Comparison of ENCODE assay signal across 18 mouse cellular contexts in genomic region chr14:45048128-45048527, GRCm38 (mm10).
DNase-seq lines count a peak whose midpoint lies in the region; ATAC-seq and TF ChIP-seq lines count a peak whose summit lies in the region.
"Had no signal": no experiment of that assay in that cellular context is flagged by ENCODE, and none has a peak within 500 bp of the region (broad histone marks: within the 10 kb centered on the region; RNA-seq: fewer than 3 reads in every experiment).

No protein-coding gene starts in this region.

- TF ChIP-seq EP300 in MEL (IDR thresholded peaks at IDR 0.05; ENCODE audit: low read depth in 1 of 2, low read length in 2 of 2) = peak in 1 of 2 experiments; percentile 55; a peak in 2 of 4 replicates

- no peak overlapping the region for H3K4me2 ChIP-seq in liver, embryonic 11.5 days
- H3K4me2 ChIP-seq: embryonic facial prominence, embryonic 12.5 days; forebrain, embryonic 13.5 days; forebrain, embryonic 15.5 days had no signal

- H3K4me1 ChIP-seq in MEL (ENCODE audit: control insufficient read depth in 1 of 2, insufficient read depth in 2 of 2, low read length in 2 of 2) = peaks cover 0 to 10% of the 10 kb centered on the region in 2 experiments; a peak in 2 of 4 replicates
- H3K4me1 ChIP-seq in liver, embryonic 11.5 days (replicated peaks; ENCODE audit: control insufficient read depth, insufficient read depth, low read length) = no peaks in the 10 kb centered on the region
- H3K4me1 ChIP-seq: embryonic facial prominence, embryonic 12.5 days; forebrain, embryonic 13.5 days; forebrain, embryonic 15.5 days had no signal

- H3K36me3 ChIP-seq in MEL (ENCODE audit: control insufficient read depth in 1 of 2, insufficient read depth in 2 of 2, low read length in 2 of 2) (peaks cover 0 to 4% of the 10 kb centered on the region in 2 experiments; a peak in 1 of 4 replicates), macrophage (ENCODE audit: inconsistent target) (no peaks in the 10 kb centered on the region)
- no peaks in the 10 kb centered on the region for H3K36me3 ChIP-seq in liver, embryonic 11.5 days (ENCODE audit: control insufficient read depth, insufficient read depth, low read length)
- H3K36me3 ChIP-seq: embryonic facial prominence, embryonic 10.5 days; embryonic facial prominence, embryonic 12.5 days; forebrain, embryonic 15.5 days had no signal

- DNase-seq in MEL (ENCODE audit: low read depth, low spot score) (peak; percentile 17), MEL-GATA-1-ER (ENCODE audit: extremely low read depth, low read depth) (peak; percentile 74)
- DNase-seq in liver, embryonic 11.5 days (ENCODE audit: low spot score) = no peak
- no peak for DNase-seq in kidney, adult 9 months
- DNase-seq: adrenal gland, adult 2 months; adrenal gland, postnatal 10 days; adrenal gland, postnatal 25 days; cerebellum, adult 11-12 months; cerebellum, adult 2 months; cerebellum, adult 9-10 months; cerebellum, postnatal 10 days; cerebellum, postnatal 25 days; forebrain, postnatal 0 days had no signal

- H3K27ac ChIP-seq in MEL (ENCODE audit: control insufficient read depth, low read depth, low read length) = peak overlapping the region; percentile 22; the same call in 1 of the 2 replicates
- H3K27ac ChIP-seq in macrophage = peak overlapping the region; percentile 93
- no peak overlapping the region for H3K27ac ChIP-seq in liver, embryonic 11.5 days (ENCODE audit: low read depth, low read length)
- H3K27ac ChIP-seq: embryonic facial prominence, embryonic 10.5 days; embryonic facial prominence, embryonic 12.5 days; forebrain, embryonic 13.5 days; forebrain, embryonic 15.5 days had no signal

- no peak for TF ChIP-seq POLR2A in MEL (IDR thresholded peaks at IDR 0.05; ENCODE audit: control insufficient read depth in 1 of 2, insufficient read depth in 1 of 2, low read depth in 1 of 2, low read length in 2 of 2, poor library complexity in 1 of 2)

- TF ChIP-seq CTCF in MEL (IDR thresholded peaks at IDR 0.05 in 2 of 3, conservative IDR thresholded peaks at IDR 0.05 in 1 of 3; ENCODE audit: control insufficient read depth in 1 of 3, insufficient read depth in 1 of 3, low read depth in 2 of 3, low read length in 3 of 3, poor library complexity in 1 of 3, severe bottlenecking in 1 of 3) = no peak

- no peak overlapping the region for H3K4me3 ChIP-seq in MEL (ENCODE audit: control insufficient read depth in 1 of 2, insufficient read depth in 1 of 2, low read depth in 2 of 2, low read length in 2 of 2)
- H3K4me3 ChIP-seq in macrophage (ENCODE audit: inconsistent target) = no peak overlapping the region
- H3K4me3 ChIP-seq in liver, embryonic 11.5 days (ENCODE audit: low read depth, low read length) = no peak overlapping the region
- H3K4me3 ChIP-seq: embryonic facial prominence, embryonic 10.5 days; embryonic facial prominence, embryonic 12.5 days; forebrain, embryonic 13.5 days; forebrain, embryonic 15.5 days had no signal

- H3K79me2 ChIP-seq in MEL (ENCODE audit: control insufficient read depth, insufficient read depth, low read length, poor library complexity) (no peaks in the 10 kb centered on the region), macrophage (ENCODE audit: inconsistent target) (no peaks in the 10 kb centered on the region)

- no peaks in the 10 kb centered on the region for H3K9me3 ChIP-seq in MEL (replicated peaks; ENCODE audit: insufficient read depth, low read length)
- no peaks in the 10 kb centered on the region for H3K9me3 ChIP-seq in liver, embryonic 11.5 days (ENCODE audit: control insufficient read depth, low read length)
- H3K9me3 ChIP-seq: embryonic facial prominence, embryonic 10.5 days; embryonic facial prominence, embryonic 12.5 days; forebrain, embryonic 13.5 days; forebrain, embryonic 15.5 days had no signal

- 100% methylated on average over 2 of the region's 2 CpGs for WGBS in macrophage (ENCODE audit: missing documents)
- WGBS in liver, embryonic 11.5 days = 80% methylated on average over 2 of the region's 2 CpGs

- ATAC-seq in liver, embryonic 11.5 days (replicated peaks; ENCODE audit: low FRiP score) = no peak
- ATAC-seq: forebrain, embryonic 13.5 days; forebrain, embryonic 15.5 days; forebrain, postnatal 0 days had no signal

- TF ChIP-seq RAD21 in MEL (IDR thresholded peaks at IDR 0.05; ENCODE audit: low read depth, low read length) = no peak

- no peak overlapping the region for H3K9ac ChIP-seq in MEL (ENCODE audit: control insufficient read depth, low read depth, low read length, poor library complexity, severe bottlenecking)
- no peak overlapping the region for H3K9ac ChIP-seq in liver, embryonic 11.5 days (ENCODE audit: low read depth, low read length)
- H3K9ac ChIP-seq: embryonic facial prominence, embryonic 12.5 days; forebrain, embryonic 13.5 days; forebrain, embryonic 15.5 days; forebrain, postnatal 0 days had no signal

- no peaks in the 10 kb centered on the region for H3K27me3 ChIP-seq in MEL (ENCODE audit: control insufficient read depth in 1 of 2, insufficient read depth in 2 of 2, low read length in 2 of 2)
- H3K27me3 ChIP-seq in liver, embryonic 11.5 days (replicated peaks; ENCODE audit: control insufficient read depth, insufficient read depth, low read length) = no peaks in the 10 kb centered on the region
- H3K27me3 ChIP-seq: embryonic facial prominence, embryonic 12.5 days; forebrain, embryonic 13.5 days; forebrain, embryonic 15.5 days had no signal

TF ChIP-seq in MEL, 35 proteins besides CTCF, POLR2A, EP300 and RAD21:
- TF ChIP-seq TCF12 (IDR thresholded peaks at IDR 0.05; ENCODE audit: low read depth, low read length) (peak; percentile 39), POLR2AphosphoS2 (IDR thresholded peaks at IDR 0.05; ENCODE audit: low read length) (no peak), TAL1 (IDR thresholded peaks at IDR 0.05; ENCODE audit: low read length) (peak; percentile 24; the same call in 1 of the 2 replicates), USF1 (IDR thresholded peaks at IDR 0.05; ENCODE audit: low read depth, low read length) (no peak), ZC3H11A (IDR thresholded peaks at IDR 0.05; ENCODE audit: low read depth, low read length) (no peak), ETS1 (IDR thresholded peaks at IDR 0.05; ENCODE audit: low read depth, low read length) (peak; percentile 54)

Comparison
In these comparisons a context has a peak if more than half of its experiments do, and no peak if none do; other contexts are left out.
1. DNase-seq: peak in MEL (single experiment) and MEL-GATA-1-ER (single experiment); none in liver, embryonic 11.5 days (single experiment) and kidney, adult 9 months (single experiment).